In genomic region chr19:11649564-11649963, GRCm38 (mm10) we compare ENCODE assay signal across 28 mouse cellular contexts. TPM values are rescaled to one million over a fixed set of nuclear protein-coding genes. Genes with fewer than 3 reads are reported as not detected.
"Had no signal": no experiment of that assay in that cellular context is flagged by ENCODE, and none has a peak within 500 bp of the region (broad histone marks: within the 10 kb centered on the region; RNA-seq: fewer than 3 reads in every experiment).

No protein-coding gene starts in this region.

- ATAC-seq: liver, postnatal 0 days; lung, postnatal 0 days had no signal

- H3K36me3 ChIP-seq: liver, embryonic 13.5 days; liver, embryonic 15.5 days; lung, embryonic 15.5 days; neural tube, embryonic 13.5 days; neural tube, embryonic 15.5 days; stomach, embryonic 15.5 days had no signal

- H3K9ac ChIP-seq: liver, embryonic 13.5 days; liver, embryonic 15.5 days; liver, postnatal 0 days; lung, embryonic 15.5 days; neural tube, embryonic 13.5 days; neural tube, embryonic 15.5 days; stomach, embryonic 15.5 days had no signal

- DNase-seq: liver; liver, embryonic 13.5 days; liver, postnatal 0 days; lung, adult 2 months; lung, postnatal 14 days; lung, postnatal 36 days; right cerebral cortex, adult 18-20 months; right cerebral cortex, postnatal 25 days; right cerebral cortex, postnatal 4 days; spleen, adult 18-20 months; thymus, adult 2 months; thymus, postnatal 25 days; thymus, postnatal 4 days had no signal

- H3K9me3 ChIP-seq: liver, embryonic 13.5 days; liver, embryonic 15.5 days; lung, embryonic 15.5 days; megakaryocyte, embryonic 14.5 days; neural tube, embryonic 13.5 days; neural tube, embryonic 15.5 days; stomach, embryonic 15.5 days had no signal

- H3K4me1 ChIP-seq: liver, embryonic 13.5 days; liver, embryonic 15.5 days; lung, embryonic 15.5 days; neural tube, embryonic 13.5 days; neural tube, embryonic 15.5 days; stomach, embryonic 15.5 days had no signal

- H3K27ac ChIP-seq: liver, embryonic 13.5 days; liver, embryonic 15.5 days; lung, embryonic 15.5 days; macrophage; neural tube, embryonic 13.5 days; neural tube, embryonic 15.5 days; stomach, embryonic 15.5 days; stomach, postnatal 0 days had no signal

- H3K4me3 ChIP-seq: liver, embryonic 13.5 days; liver, embryonic 15.5 days; lung, embryonic 15.5 days; megakaryocyte, embryonic 14.5 days; myocyte; neural tube, embryonic 13.5 days; neural tube, embryonic 15.5 days; stomach, embryonic 15.5 days had no signal

- H3K4me2 ChIP-seq: liver, embryonic 11.5 days; liver, embryonic 13.5 days; liver, embryonic 15.5 days; lung, embryonic 15.5 days; neural tube, embryonic 13.5 days; neural tube, embryonic 15.5 days; stomach, embryonic 15.5 days had no signal

- H3K27me3 ChIP-seq: liver, embryonic 13.5 days; liver, embryonic 15.5 days; lung, embryonic 15.5 days; megakaryocyte, embryonic 14.5 days; neural tube, embryonic 13.5 days; neural tube, embryonic 15.5 days; stomach, embryonic 15.5 days had no signal

RNA-seq across cellular contexts. Expression of gene Ms4a3, which starts 8.9 kb away (rescaled TPM):
- polyA plus RNA-seq: lung, adult 2 months; lung, postnatal 0 days; myocyte; small intestine, adult 2 months; testis, adult 2 months; urinary bladder, adult 2 months had no signal

RNA-seq across cellular contexts. Expression of gene Oosp2, which starts 10.8 kb away (rescaled TPM):
- polyA plus RNA-seq: liver, embryonic 11.5 days; liver, embryonic 13.5 days; lung, adult 2 months; lung, embryonic 15.5 days; lung, postnatal 0 days; macrophage; myocyte; neural tube, embryonic 11.5 days; neural tube, embryonic 13.5 days; neural tube, embryonic 15.5 days; small intestine, adult 2 months; stomach, embryonic 15.5 days; stomach, postnatal 0 days; testis, adult 2 months; thymus, adult 2 months; urinary bladder, adult 2 months had no signal

RNA-seq across cellular contexts. Expression of gene Ms4a2, which starts 26.0 kb away (rescaled TPM):
- polyA plus RNA-seq: myocyte; neural tube, embryonic 11.5 days; small intestine, adult 2 months; testis, adult 2 months; thymus, adult 2 months had no signal

RNA-seq across cellular contexts. Expression of gene Oosp1, which starts 41.4 kb away (rescaled TPM):
- polyA plus RNA-seq: liver, embryonic 11.5 days; liver, embryonic 13.5 days; lung, adult 2 months; lung, embryonic 15.5 days; lung, postnatal 0 days; macrophage; myocyte; neural tube, embryonic 11.5 days; neural tube, embryonic 13.5 days; neural tube, embryonic 15.5 days; stomach, embryonic 15.5 days; stomach, postnatal 0 days; testis, adult 2 months; urinary bladder, adult 2 months had no signal
